Mouse (Mus musculus): ENCODE results near the gene Zfp1.

Gene Zfp1

DNA sequence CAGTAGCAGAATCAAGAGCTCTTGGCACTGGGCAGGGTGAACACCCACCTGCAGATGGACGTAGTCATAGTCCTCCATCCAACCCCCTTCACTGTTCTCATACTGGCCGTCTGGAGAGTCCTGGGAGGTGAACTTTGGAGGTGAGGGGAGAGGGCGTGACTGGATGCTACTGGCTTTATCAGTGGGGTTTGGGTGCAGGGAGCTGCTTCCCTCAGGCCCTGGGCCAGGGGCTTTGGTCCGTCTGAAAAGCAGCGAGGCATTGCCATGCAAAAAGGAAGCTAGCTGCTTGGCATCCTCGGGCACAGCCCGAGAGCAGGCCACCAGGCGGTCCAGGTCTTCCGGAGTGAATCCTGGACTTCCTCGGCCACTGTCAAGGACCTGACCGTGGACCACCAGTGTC lies 70.1 kb downstream of the Zfp1 start:
- no peak for DNase-seq (ENCODE audit: low read depth, low spot score)

DNA sequence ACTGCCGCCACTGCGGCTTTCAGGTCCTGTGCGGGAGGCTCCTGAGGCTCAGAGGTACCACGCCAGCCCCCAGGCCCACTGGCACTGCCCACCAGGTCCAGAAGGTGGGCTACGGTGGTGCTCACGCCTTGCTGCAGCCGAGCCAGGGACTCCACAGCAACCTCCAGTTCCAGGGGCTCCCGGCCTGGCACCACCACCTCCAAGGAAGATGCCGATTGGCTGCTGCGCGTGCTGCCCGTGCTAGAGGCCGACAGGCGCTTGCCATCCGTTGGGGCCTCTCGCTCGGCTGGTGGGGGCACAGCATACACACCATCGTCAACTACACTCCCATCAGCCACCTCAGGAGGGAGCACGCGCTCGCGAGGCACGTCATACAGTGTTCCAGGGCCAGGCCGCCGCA lies 70.6 kb downstream of the Zfp1 start:
- no peak for DNase-seq (ENCODE audit: low read depth, low spot score)

DNA sequence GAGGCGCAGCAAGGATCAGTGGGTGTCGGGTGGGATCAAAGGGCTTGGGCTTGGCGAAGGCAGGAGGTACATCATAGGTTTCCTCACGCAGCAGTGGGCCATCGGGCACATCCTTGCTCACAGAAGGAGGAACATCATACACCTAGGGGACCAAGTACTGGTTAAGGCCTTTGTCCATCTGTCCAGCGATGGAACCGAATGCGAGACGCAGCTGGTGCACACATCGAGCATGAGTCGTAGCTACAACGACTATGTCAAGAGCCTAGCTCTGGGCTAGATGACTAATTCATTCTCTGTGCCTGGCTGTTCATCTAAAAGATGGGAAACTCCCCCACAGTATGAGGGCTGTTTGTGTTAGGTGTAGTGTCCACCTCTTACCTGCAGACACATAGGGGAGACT lies 71.1 kb downstream of the Zfp1 start:
- no peak for DNase-seq (ENCODE audit: low read depth, low spot score)

DNA sequence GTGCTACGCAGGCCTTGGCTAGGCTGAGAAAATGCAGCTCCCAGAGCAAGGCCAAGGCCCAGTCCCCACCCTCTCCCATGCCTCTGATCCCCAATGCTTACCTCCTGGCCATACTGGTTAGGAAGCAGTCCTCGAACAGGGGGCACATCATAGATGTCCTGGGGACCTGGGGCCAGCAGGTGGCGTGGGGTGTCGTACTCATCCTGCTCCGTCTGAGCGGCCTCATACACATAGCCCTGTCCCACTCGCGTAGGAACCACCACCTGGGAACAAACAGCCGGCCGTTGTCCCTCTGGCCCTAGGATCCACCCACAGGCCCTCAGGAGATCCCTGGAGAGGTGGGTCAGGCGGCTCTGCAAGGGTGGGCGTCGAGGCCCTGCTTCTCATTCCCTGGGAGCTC lies 72.3 kb downstream of the Zfp1 start:
- DNase-seq (ENCODE audit: low read depth, low spot score) = no peak

DNA sequence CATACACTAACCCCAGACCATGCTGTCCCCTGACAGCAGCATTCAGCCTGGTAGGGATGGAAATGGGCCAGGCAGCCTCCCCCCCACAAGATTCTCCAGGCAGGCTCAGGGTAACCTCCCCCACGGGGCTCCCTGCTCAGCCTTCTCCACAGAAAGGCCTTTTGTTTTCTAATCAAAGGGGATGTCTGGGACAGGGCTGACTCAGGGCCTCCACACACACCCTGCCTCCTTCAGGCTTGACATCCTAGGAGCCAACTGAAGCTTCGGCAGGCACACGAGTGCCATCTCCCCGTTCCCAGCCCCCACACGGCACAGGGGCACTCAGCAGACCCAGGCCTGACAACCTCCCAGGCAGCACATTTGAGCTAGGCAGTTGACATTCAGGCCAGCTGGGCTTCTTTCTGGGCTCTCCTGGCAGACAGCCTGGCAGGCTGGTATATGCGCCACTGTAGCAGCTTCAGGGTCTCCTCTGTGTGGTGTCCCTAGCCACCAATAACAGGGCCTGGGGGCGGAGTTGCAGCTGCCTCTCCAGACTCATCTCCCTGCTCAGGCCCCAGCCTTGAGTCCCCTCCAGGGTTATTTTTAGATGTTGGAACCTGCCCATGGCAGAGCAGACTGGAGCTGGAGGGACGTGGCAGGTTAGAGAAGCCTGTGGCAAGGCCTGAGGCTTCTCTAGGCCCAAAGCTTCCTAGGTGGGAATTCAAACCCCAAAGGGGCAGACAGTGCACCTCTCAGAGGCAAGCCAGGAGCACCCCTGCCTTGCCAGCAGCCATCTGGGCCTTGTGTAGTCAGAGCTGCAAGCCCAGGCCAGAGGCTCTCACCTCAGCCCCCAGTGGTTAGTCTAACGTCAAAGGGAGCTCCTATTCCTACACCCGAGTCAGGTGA lies 73.6 kb downstream of the Zfp1 start:
- no peak for DNase-seq (ENCODE audit: low read depth, low spot score)

DNA sequence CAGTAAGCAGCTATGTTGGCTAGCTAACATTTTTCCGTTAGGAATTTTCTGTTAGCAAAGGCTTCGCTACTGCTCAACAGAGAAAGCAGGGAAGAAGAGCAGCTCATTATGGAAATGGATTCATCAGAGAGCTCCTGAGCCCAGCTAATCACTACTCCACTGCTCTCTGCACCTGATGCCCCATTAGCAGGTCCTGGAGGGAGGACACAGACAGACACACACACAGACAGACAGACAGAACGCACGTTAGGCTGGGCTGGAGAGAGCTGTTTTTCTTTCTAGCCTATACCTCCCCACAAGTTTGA lies 74.2 kb downstream of the Zfp1 start:
- no peak for DNase-seq (ENCODE audit: low read depth, low spot score)

DNA sequence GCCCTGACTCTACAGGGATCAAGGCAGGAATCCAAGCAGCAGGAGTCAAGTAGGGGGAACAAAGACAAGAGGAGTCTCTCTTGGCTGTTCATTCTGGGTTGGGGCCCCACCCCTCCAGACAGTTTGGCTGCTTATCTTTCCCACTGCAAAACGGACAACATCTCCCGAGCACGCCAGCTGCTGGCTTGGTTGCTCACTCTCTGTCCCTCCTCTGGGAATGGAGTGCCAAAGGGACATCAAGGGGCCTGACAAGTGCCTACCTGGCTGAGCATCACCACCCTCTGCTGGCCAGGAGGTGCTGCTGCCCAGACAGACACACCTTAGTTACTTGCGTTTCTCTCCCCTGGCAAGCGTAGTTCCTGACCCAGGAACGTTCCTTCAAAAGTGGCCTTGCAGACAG lies 74.7 kb downstream of the Zfp1 start:
- DNase-seq (ENCODE audit: low read depth, low spot score) = no peak

DNA sequence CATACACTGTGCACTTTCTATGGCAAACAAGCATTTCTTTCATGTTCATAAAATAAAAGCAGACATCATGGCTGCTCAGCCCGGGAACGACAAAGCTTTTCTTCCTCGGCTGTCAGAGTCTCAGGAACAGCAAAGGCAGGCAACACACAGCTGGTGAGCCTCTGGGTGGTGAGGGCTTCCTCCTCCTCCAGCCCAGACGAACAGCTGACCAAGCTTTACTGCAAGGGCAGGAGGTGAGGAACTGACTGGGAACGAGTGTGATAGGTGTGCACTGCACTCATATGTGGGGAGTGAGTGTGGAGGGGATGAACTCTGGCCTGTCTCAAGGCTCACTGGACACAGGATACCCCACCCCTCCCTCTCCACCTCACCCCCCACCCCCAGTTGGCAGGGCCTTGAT lies 75.7 kb downstream of the Zfp1 start:
- DNase-seq (ENCODE audit: low read depth, low spot score) = no peak

DNA sequence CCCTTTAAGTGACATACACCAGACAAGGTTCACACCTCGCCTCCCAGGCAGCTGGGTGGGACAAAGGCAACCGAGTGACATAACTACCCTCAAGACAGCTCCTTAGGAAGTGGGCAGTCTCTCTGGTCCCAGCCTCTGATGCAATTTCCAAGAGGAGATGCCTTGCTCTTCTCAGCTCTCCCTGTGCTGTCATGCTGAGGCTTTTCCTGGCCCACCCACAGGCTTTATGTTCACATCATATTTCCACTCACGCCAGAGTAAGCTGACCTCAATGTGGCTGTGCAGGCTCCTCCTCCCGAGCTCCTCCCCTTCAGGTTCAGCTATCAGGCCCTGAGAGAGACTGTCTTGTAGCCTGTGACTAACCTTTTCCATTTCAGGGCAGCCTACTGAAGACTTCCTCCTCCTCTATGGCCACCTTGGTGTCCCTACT lies 76.9 kb downstream of the Zfp1 start:
- no peak for DNase-seq (ENCODE audit: low read depth, low spot score)

Measured in forelimb bud, embryonic 11.5 days (tissue).